Mouse (Mus musculus) C2C12 (cell line): Measurements from ENCODE around the gene Atp2a2.

ENCODE experiments used
- CTCF ChIP-seq: IDR thresholded peaks from one replicate; pipeline ENCODE4 v1.5.1; 2011; ENCODE audit not compliant: control insufficient read depth, insufficient read depth, insufficient read length
- MAX ChIP-seq: IDR thresholded peaks from one replicate; pipeline ENCODE4 v1.6.1; 2011; ENCODE audit warnings: mild to moderate bottlenecking, control low read depth

DNA sequence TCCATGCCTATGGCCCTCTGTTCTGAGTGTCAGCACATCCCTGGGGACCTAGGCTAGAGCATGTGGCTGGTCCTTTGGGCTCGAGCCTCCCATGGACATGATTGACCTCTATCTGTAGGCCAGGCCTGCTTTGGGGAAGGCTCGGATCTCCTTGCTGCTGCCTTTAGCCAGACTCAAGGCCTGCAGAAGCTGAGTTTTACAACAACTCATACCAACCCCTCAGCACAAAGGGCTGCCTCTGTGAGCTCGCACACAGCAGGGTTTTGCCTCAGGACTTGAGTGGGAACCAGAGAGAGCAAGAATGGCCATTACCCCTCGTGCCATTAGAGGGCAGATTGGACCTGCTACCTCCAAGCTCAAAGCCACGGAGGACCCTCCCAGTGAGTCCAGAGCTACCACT lies 53.2 kb downstream of the Atp2a2 start:
- TF ChIP-seq CTCF (no peak), MAX (no peak)
